Mouse (Mus musculus) olfactory bulb, adult 2 months (tissue): ENCODE data around the gene Ophn1. TPM values are rescaled to one million over a fixed set of nuclear protein-coding genes. Genes with fewer than 3 reads are reported as not detected.

Experiments
- H3K27ac ChIP-seq: fragments of 200-500 bp; 2 replicates; pipeline ENCODE4 v1.5.1; 2012; ENCODE audit warnings: low read depth, low read length; ENCODE audit not compliant: insufficient read depth
- H3K4me1 ChIP-seq: fragments of 200-500 bp; 2 replicates; pipeline ENCODE4 v1.6.1; 2012; ENCODE audit warnings: low read length; ENCODE audit not compliant: control insufficient read depth, insufficient read depth
- H3K4me3 ChIP-seq: fragments of 200-500 bp; 2 replicates; pipeline ENCODE4 v1.5.1; 2012; ENCODE audit warnings: mild to moderate bottlenecking, low read depth, low read length, moderate library complexity; ENCODE audit not compliant: insufficient read depth
- CTCF ChIP-seq: fragments of 200-500 bp; IDR thresholded peaks from 2 replicates; pipeline ENCODE4 v1.5.1; 2012; ENCODE audit warnings: low read depth, mild to moderate bottlenecking, low read length, moderate library complexity; ENCODE audit not compliant: insufficient read depth
- POLR2A ChIP-seq: fragments of 200-500 bp; IDR thresholded peaks from 2 replicates; pipeline ENCODE4 v1.6.1; 2012; ENCODE audit warnings: mild to moderate bottlenecking, low read depth, low read length, moderate library complexity; ENCODE audit not compliant: insufficient read depth
- WGBS: fragments of 180-500 bp; shearing (Covaris S2); methylation state at CpG from one replicate; pipeline ENCODE4 v1.1.7; 2018; 5-methylcytosine and 5-hydroxymethylcytosine counted together
- polyA plus RNA-seq: library from polyadenylated mRNA; stranded (reverse); fragments of >200 nt; gene quantifications from 2 replicates; pipeline ENCODE4 v1.2.4, GENCODE M21; 2012; ENCODE audit warnings: low replicate concordance; ENCODE audit not compliant: missing spikeins, insufficient read depth, insufficient read length

Gene Ophn1
- polyA plus RNA-seq, 1 experiment: not detected

DNA sequence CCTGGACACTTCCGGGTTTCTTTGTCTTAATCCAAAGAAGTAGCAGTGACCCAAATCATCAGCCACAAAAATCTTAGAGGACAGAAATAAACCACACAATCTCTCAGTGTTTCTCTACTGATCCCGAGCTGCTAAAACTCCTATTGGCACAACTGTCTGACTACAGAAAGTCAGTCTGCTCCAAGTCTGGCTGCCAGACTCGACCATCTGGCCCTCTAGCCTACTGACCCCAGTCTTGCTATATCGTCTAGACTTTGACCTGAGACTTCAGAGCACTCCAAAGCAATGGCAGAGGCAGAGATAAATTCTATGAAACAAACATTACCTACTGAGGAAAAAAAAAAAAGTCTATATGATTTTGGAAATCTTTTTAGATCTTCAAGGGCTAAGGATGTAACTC, 273.4 kb downstream of the Ophn1 start:
- WGBS: 66% methylated on average over 4 of the region's 4 CpGs
- H3K4me1 ChIP-seq: no peaks in the 10 kb centered on the region
- no peak overlapping the region for H3K27ac ChIP-seq
- no peak for TF ChIP-seq POLR2A
- TF ChIP-seq CTCF: no peak
- no peak overlapping the region for H3K4me3 ChIP-seq

DNA sequence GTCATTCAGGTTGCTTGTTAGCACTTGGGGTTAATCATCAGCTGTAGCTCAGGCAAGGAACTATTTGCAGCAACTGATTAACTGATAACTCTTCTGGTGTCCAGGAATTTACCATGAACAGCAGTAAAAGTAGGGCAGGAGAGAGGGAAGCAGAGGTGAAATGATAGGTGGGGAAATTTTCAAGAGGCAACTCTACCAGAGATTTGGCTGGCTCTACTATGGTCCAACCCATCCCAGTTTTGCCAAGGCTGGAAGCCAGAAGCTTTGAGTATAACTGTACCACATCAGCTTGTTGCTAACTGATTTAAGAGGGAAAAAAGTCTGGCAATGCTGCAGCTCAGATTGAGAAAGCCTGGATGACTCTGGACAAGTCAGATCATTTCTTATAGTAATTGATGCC, 316.6 kb downstream of the Ophn1 start:
- Histone ChIP-seq H3K4me3 (no peak overlapping the region), H3K27ac (no peak overlapping the region), H3K4me1 (no peaks in the 10 kb centered on the region)
- TF ChIP-seq POLR2A (no peak), CTCF (no peak)

DNA sequence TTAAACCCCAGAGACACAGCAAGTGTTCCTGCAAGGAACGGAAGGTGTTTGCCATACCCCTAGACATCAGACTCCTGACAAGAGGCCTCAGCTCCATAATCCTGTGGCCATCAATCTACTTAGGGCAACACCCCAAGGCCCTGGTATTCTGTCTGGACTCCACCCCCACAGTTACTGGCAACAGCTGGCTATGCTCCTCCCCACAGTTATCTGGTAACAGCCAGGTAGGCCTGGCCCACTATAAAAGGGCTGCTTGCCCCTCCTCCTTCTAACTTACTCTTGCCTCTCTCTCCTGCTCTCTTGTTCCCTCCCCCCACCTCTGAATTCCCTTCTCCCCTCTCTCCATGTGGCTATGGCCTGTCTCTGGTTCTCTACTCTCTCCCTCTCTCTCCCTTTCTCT, 344.4 kb downstream of the Ophn1 start:
- H3K4me1 ChIP-seq: no peaks in the 10 kb centered on the region
- no peak overlapping the region for H3K27ac ChIP-seq
- no peak overlapping the region for H3K4me3 ChIP-seq
- TF ChIP-seq POLR2A: no peak
- TF ChIP-seq CTCF: no peak
- WGBS: 100% methylated on average over 1 of the region's 1 CpGs

DNA sequence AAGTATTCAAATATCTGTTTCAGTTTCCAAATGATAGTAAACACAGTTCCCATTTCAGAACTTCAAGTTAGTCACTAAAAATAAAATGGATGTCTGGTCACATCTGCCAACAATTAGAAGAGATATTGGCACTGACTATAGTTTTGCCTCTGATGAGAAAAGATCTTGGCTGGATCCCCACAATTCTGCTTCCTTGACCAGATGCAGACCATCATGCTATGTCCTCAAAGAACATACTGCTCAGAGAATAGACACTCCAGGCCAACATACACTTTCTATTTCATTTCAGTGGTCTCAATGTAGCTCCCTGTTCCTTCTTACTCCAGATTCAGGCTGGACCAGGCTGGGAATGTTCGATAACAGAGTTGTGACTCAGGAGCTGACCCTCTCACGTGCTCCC, 375.5 kb downstream of the Ophn1 start:
- TF ChIP-seq POLR2A (no peak), CTCF (no peak)
- no peak overlapping the region for H3K4me3 ChIP-seq
- no peaks in the 10 kb centered on the region for H3K4me1 ChIP-seq
- no peak overlapping the region for H3K27ac ChIP-seq
- WGBS: 90% methylated on average over 2 of the region's 2 CpGs

DNA sequence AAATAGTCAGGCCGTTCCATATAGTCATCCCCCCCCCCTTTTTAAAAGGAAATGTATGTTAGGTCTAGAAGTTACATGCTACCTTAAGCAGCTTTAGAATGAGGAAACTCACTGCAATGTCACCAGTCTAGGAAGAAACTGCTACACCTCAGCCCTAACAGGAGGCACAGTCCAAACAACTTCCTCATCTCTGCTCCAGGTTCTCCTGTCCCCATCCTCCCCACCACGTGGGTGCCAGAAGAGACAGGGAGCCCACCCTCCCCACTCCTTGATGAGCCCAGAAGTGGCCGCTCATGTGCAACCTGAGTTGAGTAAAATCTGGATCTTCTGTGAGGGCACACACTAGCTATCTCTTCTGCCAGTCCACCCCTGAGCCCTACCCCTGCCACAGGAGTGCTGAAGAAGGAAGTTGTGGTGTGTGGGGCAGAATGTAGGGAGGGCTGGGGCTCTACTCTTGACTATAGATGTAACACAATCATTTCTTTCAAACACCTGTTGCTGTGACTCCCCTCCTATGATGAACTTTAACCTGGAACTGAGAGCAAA, 376.4 kb downstream of the Ophn1 start:
- H3K4me1 ChIP-seq: no peaks in the 10 kb centered on the region
- no peak overlapping the region for H3K27ac ChIP-seq
- TF ChIP-seq CTCF: no peak
- 69% methylated on average over 3 of the region's 3 CpGs for WGBS
- H3K4me3 ChIP-seq: no peak overlapping the region

Other genes with a start within 250 kb of the Ophn1 start
- gene Yipf6, start 45.3 kb upstream of the Ophn1 start, polyA plus RNA-seq: not detected in 2 replicates
- gene Stard8, start 112.2 kb upstream of the Ophn1 start, polyA plus RNA-seq: not detected in 2 replicates
- not detected in 2 replicates for gene Efnb1, start 245.1 kb upstream of the Ophn1 start, polyA plus RNA-seq